Mouse (Mus musculus): ENCODE measurements at regions not wholly inside any gene's neighbourhood (a gene's known extent, or its start where the extent isn't known, plus 50 kb on each side); places are given as distances from the start of the nearest gene placed in this dataset.

- dilution Hi-C loops (cut with MboI; ENCODE audit: extremely low pct_ligation_motif_present, extremely low pct_unique_long_range_greater_than_20kb, low sequenced_read_pairs): no loop called here
- TF ChIP-seq MXI1 (IDR thresholded peaks at IDR 0.05; ENCODE audit: low read depth, low read length): no peak
- no peak for TF ChIP-seq IRF4 (IDR thresholded peaks at IDR 0.05; ENCODE audit: low read depth, low read length)
- no peak for TF ChIP-seq GABPA (IDR thresholded peaks at IDR 0.05; ENCODE audit: insufficient replicate concordance, low read depth, low read length)
- TF ChIP-seq USF2 (conservative IDR thresholded peaks at IDR 0.05; ENCODE audit: low read depth, low read length): no peak
- TF ChIP-seq SIN3A (IDR thresholded peaks at IDR 0.05; ENCODE audit: low read length): no peak
- TF ChIP-seq KAT2A (IDR thresholded peaks at IDR 0.05; ENCODE audit: insufficient replicate concordance, low read length): no peak
- TF ChIP-seq TBP (conservative IDR thresholded peaks at IDR 0.05; ENCODE audit: low read depth, low read length): no peak
- TF ChIP-seq MEF2A (IDR thresholded peaks at IDR 0.05; ENCODE audit: borderline replicate concordance, low read depth, low read length): no peak
- TF ChIP-seq JUND (conservative IDR thresholded peaks at IDR 0.05; ENCODE audit: low read depth, low read length): no peak
- no peak for TF ChIP-seq TCF12 (IDR thresholded peaks at IDR 0.05; ENCODE audit: low read depth, low read length)
- TF ChIP-seq RCOR1 (conservative IDR thresholded peaks at IDR 0.05; ENCODE audit: low read depth, low read length): no peak
- no peak for TF ChIP-seq UBTF (IDR thresholded peaks at IDR 0.05; ENCODE audit: low read depth, low read length)
- no peak for TF ChIP-seq MAX (IDR thresholded peaks at IDR 0.05; ENCODE audit: low read length)
- TF ChIP-seq E2F4 (IDR thresholded peaks at IDR 0.05; ENCODE audit: insufficient replicate concordance, low read depth, low read length): no peak
- no peak for TF ChIP-seq MYC (IDR thresholded peaks at IDR 0.05; ENCODE audit: low read depth, low read length)
- TF ChIP-seq EP300 (IDR thresholded peaks at IDR 0.05; ENCODE audit: low read length): no peak
- TF ChIP-seq ZMIZ1 (IDR thresholded peaks at IDR 0.05; ENCODE audit: low read depth, low read length): no peak
- TF ChIP-seq ETS1 (conservative IDR thresholded peaks at IDR 0.05; ENCODE audit: low read depth, low read length): no peak
- peaks cover 8 to 17% of the 10 kb centered on the region in 2 experiments for H3K4me1 ChIP-seq (ENCODE audit: control insufficient read depth in 1 of 2, insufficient read depth in 2 of 2)
Measured at GRCm38 (mm10) chr15:96749534-96750256, 50.2 kb upstream of the Slc38a2 start.

More at GRCm38 (mm10) chr15:96749534-96750256, 50.2 kb upstream of the Slc38a2 start:
- no peak overlapping the region for H3K4me3 ChIP-seq (replicated peaks in 1 of 3; ENCODE audit: low read depth in 2 of 3, low read length in 2 of 3, poor library complexity in 1 of 3)
- no peak for DNase-seq (ENCODE audit: extremely low read depth)
- H3K27me3 ChIP-seq (replicated peaks): no peaks in the 10 kb centered on the region
- in situ Hi-C loops (cut with MboI; ENCODE audit: low pct_ligation_motif_present, low pct_unique_long_range_greater_than_20kb, low sequenced_read_pairs): no loop called here
- H3K4me2 ChIP-seq (ENCODE audit: insufficient read depth, low read depth, poor library complexity, severe bottlenecking): no peak overlapping the region
- H3K27ac ChIP-seq (ENCODE audit: insufficient read depth, low read depth): no peak overlapping the region
- no peaks in the 10 kb centered on the region for H3K79me2 ChIP-seq (replicated peaks; ENCODE audit: control insufficient read depth, extremely low read depth, insufficient read depth, poor library complexity, severe bottlenecking)
- no peaks in the 10 kb centered on the region for H3K36me3 ChIP-seq (replicated peaks in 1 of 2; ENCODE audit: control insufficient read depth in 1 of 2, insufficient read depth in 1 of 2, low read length in 1 of 2)
- peaks cover 11% of the 10 kb centered on the region for H3K9me3 ChIP-seq (replicated peaks; ENCODE audit: low read length)
- no peak overlapping the region for H3K9ac ChIP-seq (ENCODE audit: insufficient read depth, low read depth)
